In genomic region chr10:66357736-66358135, GRCm38 (mm10) we compare ENCODE assay signal across 12 mouse cellular contexts.
DNase-seq lines count a peak whose midpoint lies in the region; ATAC-seq lines count a peak whose summit lies in the region.
"Had no signal": no experiment of that assay in that cellular context is flagged by ENCODE, and none has a peak within 500 bp of the region (broad histone marks: within the 10 kb centered on the region; RNA-seq: fewer than 3 reads in every experiment).

No protein-coding gene starts in this region.

- H3K36me3 ChIP-seq in hindbrain, embryonic 14.5 days (replicated peaks; ENCODE audit: control insufficient read depth, insufficient read depth): no peaks in the 10 kb centered on the region
- no peaks in the 10 kb centered on the region for H3K36me3 ChIP-seq in hindbrain, embryonic 12.5 days
- no peaks in the 10 kb centered on the region for H3K36me3 ChIP-seq in forebrain, embryonic 15.5 days

- H3K9ac ChIP-seq in hindbrain, embryonic 14.5 days: no peak overlapping the region
- no peak overlapping the region for H3K9ac ChIP-seq in hindbrain, embryonic 12.5 days
- H3K9ac ChIP-seq in forebrain, embryonic 15.5 days (replicated peaks): no peak overlapping the region

- H3K9me3 ChIP-seq in hindbrain, embryonic 14.5 days (ENCODE audit: control insufficient read depth, low read length): no peaks in the 10 kb centered on the region
- H3K9me3 ChIP-seq in hindbrain, embryonic 12.5 days (replicated peaks): no peaks in the 10 kb centered on the region
- H3K9me3 ChIP-seq in forebrain, embryonic 15.5 days: no peaks in the 10 kb centered on the region

- DNase-seq in hindbrain, embryonic 14.5 days (ENCODE audit: low spot score): no peak
- DNase-seq in right cerebral cortex, postnatal 14 days: peak; percentile 7
- no peak for DNase-seq in right cerebral cortex, postnatal 25 days
- DNase-seq in retina, postnatal 7 days (ENCODE audit: low read depth, low spot score): peak; percentile 27
- no peak for DNase-seq in c-Kit-positive CD71-positive TER-119-positive erythroid progenitor cells, embryonic 14.5 days (ENCODE audit: low spot score)
- no peak for DNase-seq in lung, postnatal 10 days
- DNase-seq: adrenal gland, postnatal 14 days; gastrocnemius, postnatal 10 days had no signal

- peak; percentile 43; the same call in 1 of the 2 replicates for ATAC-seq in hindbrain, embryonic 14.5 days (ENCODE audit: low FRiP score)
- no peak for ATAC-seq in hindbrain, embryonic 12.5 days (ENCODE audit: low FRiP score)
- ATAC-seq in forebrain, embryonic 15.5 days (replicated peaks): peak; percentile 78

- H3K27me3 ChIP-seq in hindbrain, embryonic 14.5 days (ENCODE audit: control insufficient read depth, insufficient read depth, low read length): no peaks in the 10 kb centered on the region
- H3K27me3 ChIP-seq in hindbrain, embryonic 12.5 days: no peaks in the 10 kb centered on the region
- no peaks in the 10 kb centered on the region for H3K27me3 ChIP-seq in forebrain, embryonic 15.5 days
- H3K27me3 ChIP-seq: megakaryocyte, embryonic 14.5 days had no signal

- no peaks in the 10 kb centered on the region for H3K4me1 ChIP-seq in hindbrain, embryonic 14.5 days (replicated peaks; ENCODE audit: control insufficient read depth, insufficient read depth, low read length)
- no peaks in the 10 kb centered on the region for H3K4me1 ChIP-seq in hindbrain, embryonic 12.5 days
- no peaks in the 10 kb centered on the region for H3K4me1 ChIP-seq in forebrain, embryonic 15.5 days
- H3K4me1 ChIP-seq: megakaryocyte, embryonic 14.5 days had no signal

- no peak overlapping the region for H3K4me3 ChIP-seq in hindbrain, embryonic 14.5 days (replicated peaks; ENCODE audit: low read length)
- H3K4me3 ChIP-seq in hindbrain, embryonic 12.5 days: no peak overlapping the region
- H3K4me3 ChIP-seq in forebrain, embryonic 15.5 days: no peak overlapping the region
- H3K4me3 ChIP-seq: megakaryocyte, embryonic 14.5 days had no signal

- 62% methylated on average over 9 of the region's 9 CpGs for WGBS in hindbrain, embryonic 14.5 days
- 78% methylated on average over 9 of the region's 9 CpGs for WGBS in hindbrain, embryonic 12.5 days
- 41% methylated on average over 9 of the region's 9 CpGs for WGBS in forebrain, embryonic 15.5 days

- H3K27ac ChIP-seq in hindbrain, embryonic 14.5 days: no peak overlapping the region
- H3K27ac ChIP-seq in hindbrain, embryonic 12.5 days: no peak overlapping the region
- no peak overlapping the region for H3K27ac ChIP-seq in forebrain, embryonic 15.5 days (replicated peaks)

- H3K4me2 ChIP-seq in hindbrain, embryonic 14.5 days (replicated peaks): no peak overlapping the region
- no peak overlapping the region for H3K4me2 ChIP-seq in hindbrain, embryonic 12.5 days (replicated peaks)
- no peak overlapping the region for H3K4me2 ChIP-seq in forebrain, embryonic 15.5 days (replicated peaks)
- H3K4me2 ChIP-seq: liver, embryonic 11.5 days had no signal

Comparison
In these comparisons a context has a peak if more than half of its experiments do, and no peak if none do; other contexts are left out.
1. DNase-seq: peak in right cerebral cortex, postnatal 14 days (single experiment) and retina, postnatal 7 days (single experiment); none in hindbrain, embryonic 14.5 days (single experiment), right cerebral cortex, postnatal 25 days (single experiment), c-Kit-positive CD71-positive TER-119-positive erythroid progenitor cells, embryonic 14.5 days (single experiment) and lung, postnatal 10 days (single experiment).